ENCODE assay signal across 8 mouse cellular contexts in genomic region chr13:103334392-103334686, GRCm38 (mm10). TPM values are rescaled to one million over a fixed set of nuclear protein-coding genes. Genes with fewer than 3 reads are reported as not detected.
DNase-seq lines count a peak whose midpoint lies in the region; ATAC-seq lines count a peak whose summit lies in the region.

Gene Mast4 (minus strand): TSS chr13:103334497.

- peak within 1 kb of the TSS; percentile 67 for H3K9ac ChIP-seq in hindbrain, embryonic 11.5 days (ENCODE audit: low read depth, low read length)
- H3K9ac ChIP-seq in lung, embryonic 16.5 days (ENCODE audit: low read length): peak within 1 kb of the TSS; percentile 75

- peak within 1 kb of the TSS; percentile 72 for H3K4me3 ChIP-seq in hindbrain, embryonic 11.5 days (ENCODE audit: low read depth, low read length)
- H3K4me3 ChIP-seq in lung, embryonic 16.5 days (ENCODE audit: low read length): peak within 1 kb of the TSS; percentile 77

- H3K27me3 ChIP-seq in hindbrain, embryonic 11.5 days (ENCODE audit: control insufficient read depth, insufficient read depth, low read length): peaks cover 20% of the 10 kb centered on the region
- peaks cover 31% of the 10 kb centered on the region for H3K27me3 ChIP-seq in lung, embryonic 16.5 days (ENCODE audit: control insufficient read depth, insufficient read depth, low read depth, low read length)

- peak within 1 kb of the TSS; percentile 90 for H3K4me2 ChIP-seq in hindbrain, embryonic 11.5 days (replicated peaks; ENCODE audit: low read depth, low read length)
- H3K4me2 ChIP-seq in lung, embryonic 16.5 days (ENCODE audit: low read depth, low read length): peak within 1 kb of the TSS; percentile 99

- peak; percentile 61 for DNase-seq in WW6 (ENCODE audit: low read depth, low spot score)
- DNase-seq in cerebellum, postnatal 10 days: peak; percentile 91 to 96
- DNase-seq in frontal cortex, postnatal 14 days (ENCODE audit: low spot score in 2 of 2): peak; percentile 64 to 78
- DNase-seq in hindbrain, embryonic 11.5 days (ENCODE audit: low spot score): peak; percentile 89
- DNase-seq in layer of hippocampus, postnatal 14 days (ENCODE audit: low spot score in 2 of 2): peak; percentile 78 to 86
- DNase-seq in retina, postnatal 1 day: peak; percentile 89
- peak; percentile 69 for DNase-seq in urinary bladder, postnatal 10 days (ENCODE audit: low spot score)

- under 1% methylated on average over 44 of the region's 44 CpGs for WGBS in hindbrain, embryonic 11.5 days
- WGBS in lung, embryonic 16.5 days: under 1% methylated on average over 22 of the region's 44 CpGs

- 0 out of 2 replicates have a peak within 1 kb of the TSS, but pooled peaks have one; percentile 51 for H3K27ac ChIP-seq in hindbrain, embryonic 11.5 days (ENCODE audit: low read depth, low read length)
- H3K27ac ChIP-seq in lung, embryonic 16.5 days (ENCODE audit: low read length): no peak within 1 kb of the TSS

- ATAC-seq in hindbrain, embryonic 11.5 days (ENCODE audit: low FRiP score): peak; percentile 95
- peak; percentile 98 for ATAC-seq in lung, embryonic 16.5 days (ENCODE audit: low read depth)

- peaks cover 7% of the 10 kb centered on the region; the same call in 1 of the 2 replicates for H3K4me1 ChIP-seq in hindbrain, embryonic 11.5 days (replicated peaks; ENCODE audit: control insufficient read depth, insufficient read depth, low read length)
- peaks cover 18% of the 10 kb centered on the region for H3K4me1 ChIP-seq in lung, embryonic 16.5 days (replicated peaks; ENCODE audit: control insufficient read depth, insufficient read depth, low read length)

- H3K36me3 ChIP-seq in hindbrain, embryonic 11.5 days (ENCODE audit: control insufficient read depth, insufficient read depth, low read length): no peaks in the 10 kb centered on the region
- no peaks in the 10 kb centered on the region for H3K36me3 ChIP-seq in lung, embryonic 16.5 days (ENCODE audit: control insufficient read depth, insufficient read depth, low read length)

- H3K9me3 ChIP-seq in hindbrain, embryonic 11.5 days (ENCODE audit: control insufficient read depth, low read length): no peaks in the 10 kb centered on the region
- no peaks in the 10 kb centered on the region for H3K9me3 ChIP-seq in lung, embryonic 16.5 days (ENCODE audit: control insufficient read depth, low read length)

RNA-seq across cellular contexts. Expression of gene Mast4, which starts in this region (rescaled TPM):
- 19.3 and 26.9 TPM in 2 replicates for polyA plus RNA-seq in hindbrain, embryonic 11.5 days (2014; fragmentation: Nextera tagmentation; extraction: Ambion mirVana)
- total RNA-seq in layer of hippocampus, postnatal 14 days (2021): 10 to 100 TPM; 48.4 to 58.4 TPM
- polyA plus RNA-seq in lung, embryonic 16.5 days (2015; fragmentation: Nextera tagmentation; extraction: Ambion mirVana): 30.2 and 30.4 TPM in 2 replicates
